Mouse (Mus musculus) intestine, embryonic 15.5 days (tissue): Measurements from ENCODE around the gene Rnaset2b. TPM values are rescaled to one million over a fixed set of nuclear protein-coding genes. Genes with fewer than 3 reads are reported as not detected.
"Not testable (repeated sequence)": the region's sequence is repeated elsewhere in the genome, so short reads cannot be mapped to it uniquely, and the experiment has no call there.

ENCODE experiments used
- ATAC-seq: fragments of 200-750 bp; cut with Nextera tagmentation; 2 replicates; pipeline ENCODE4 v1.8.0; 2017; ENCODE audit warnings: moderate TSS enrichment, moderate library complexity
- H3K27ac ChIP-seq: fragments of 300-500 bp; sonication (generic); 2 replicates; pipeline ENCODE4 v1.5.1; 2015; ENCODE audit warnings: mild to moderate bottlenecking, inconsistent platforms
- H3K27me3 ChIP-seq: fragments of 300-500 bp; sonication (generic); replicated peaks from 2 replicates; pipeline ENCODE4 v1.6.1; 2015; ENCODE audit warnings: inconsistent platforms
- H3K36me3 ChIP-seq: fragments of 300-500 bp; sonication (generic); 2 replicates; pipeline ENCODE4 v1.6.1; 2015; ENCODE audit warnings: inconsistent platforms
- H3K4me1 ChIP-seq: fragments of 300-500 bp; sonication (generic); replicated peaks from 2 replicates; pipeline ENCODE4 v1.6.1; 2015; ENCODE audit warnings: inconsistent platforms
- H3K4me2 ChIP-seq: fragments of 300-500 bp; sonication (generic); replicated peaks from 2 replicates; pipeline ENCODE4 v1.6.1; 2015; ENCODE audit warnings: mild to moderate bottlenecking, inconsistent platforms
- H3K4me3 ChIP-seq: fragments of 300-500 bp; sonication (generic); replicated peaks from 2 replicates; pipeline ENCODE4 v1.5.1; 2015; ENCODE audit warnings: inconsistent platforms
- H3K9ac ChIP-seq: fragments of 300-500 bp; sonication (generic); 2 replicates; pipeline ENCODE4 v1.6.1; 2015; ENCODE audit warnings: inconsistent platforms
- H3K9me3 ChIP-seq: fragments of 300-500 bp; sonication (generic); 2 replicates; pipeline ENCODE4 v1.6.1; 2016; ENCODE audit warnings: inconsistent platforms
- WGBS: fragments of 180-500 bp; shearing (Covaris S2); methylation state at CpG from one replicate; pipeline ENCODE4 v1.1.7; 2015; 5-methylcytosine and 5-hydroxymethylcytosine counted together
- polyA plus RNA-seq: library from polyadenylated mRNA; unstranded; fragments of >200 nt; fragmentation: Nextera tagmentation; extraction: Ambion mirVana; gene quantifications from 2 replicates; pipeline ENCODE4 v1.2.1, GENCODE M21; 2015

The Rnaset2b gene
- polyA plus RNA-seq, 1 experiment from 2014 or later: 245 TPM

- not testable (repeated sequence) for H3K27ac ChIP-seq, ATAC-seq, H3K4me1 ChIP-seq, H3K36me3 ChIP-seq, H3K9ac ChIP-seq, H3K4me3 ChIP-seq, H3K9me3 ChIP-seq, H3K4me2 ChIP-seq, H3K27me3 ChIP-seq
- 77% methylated on average over 1 of the region's 7 CpGs for WGBS
These were observed 27.5 kb downstream of the Rnaset2b start for GRCm38 (mm10) chr17:6997778-6998490.

GRCm38 (mm10) chr17:7001790-7002585 lies 31.6 kb downstream of the Rnaset2b start:
- not testable (repeated sequence) for ATAC-seq
- WGBS: 78% methylated on average over 9 of the region's 12 CpGs

GRCm38 (mm10) chr17:7003392-7003791 lies 33.0 kb downstream of the Rnaset2b start:
- WGBS: no CpG with 5 or more reads among the region's 3 CpGs
- H3K27me3 ChIP-seq, H3K4me1 ChIP-seq, H3K36me3 ChIP-seq, ATAC-seq, H3K4me2 ChIP-seq, H3K9me3 ChIP-seq, H3K9ac ChIP-seq, H3K27ac ChIP-seq, H3K4me3 ChIP-seq: not testable (repeated sequence)

More at GRCm38 (mm10) chr17:7001790-7002585, 31.6 kb downstream of the Rnaset2b start:
- not testable (repeated sequence) for H3K27ac ChIP-seq, H3K27me3 ChIP-seq, H3K36me3 ChIP-seq, H3K4me1 ChIP-seq, H3K4me3 ChIP-seq, H3K4me2 ChIP-seq, H3K9ac ChIP-seq, H3K9me3 ChIP-seq

- ATAC-seq, H3K4me2 ChIP-seq, H3K9me3 ChIP-seq, H3K27me3 ChIP-seq, H3K27ac ChIP-seq, H3K36me3 ChIP-seq, H3K4me3 ChIP-seq, H3K9ac ChIP-seq, H3K4me1 ChIP-seq: not testable (repeated sequence)
- 53% methylated on average over 3 of the region's 4 CpGs for WGBS
These were observed 35.2 kb downstream of the Rnaset2b start for GRCm38 (mm10) chr17:7005646-7006045.

- not testable (repeated sequence) for H3K4me2 ChIP-seq, ATAC-seq, H3K9me3 ChIP-seq, H3K27me3 ChIP-seq, H3K9ac ChIP-seq, H3K4me3 ChIP-seq, H3K27ac ChIP-seq, H3K4me1 ChIP-seq, H3K36me3 ChIP-seq
These were observed 38.5 kb downstream of the Rnaset2b start for GRCm38 (mm10) chr17:7008885-7009284.

- not testable (repeated sequence) for ATAC-seq, H3K4me1 ChIP-seq, H3K4me2 ChIP-seq, H3K27me3 ChIP-seq, H3K36me3 ChIP-seq, H3K4me3 ChIP-seq, H3K27ac ChIP-seq, H3K9ac ChIP-seq, H3K9me3 ChIP-seq
- WGBS: no CpG with 5 or more reads among the region's 7 CpGs
These were observed 39.0 kb downstream of the Rnaset2b start for GRCm38 (mm10) chr17:7009440-7009839.

GRCm38 (mm10) chr17:7009901-7010300 lies 39.5 kb downstream of the Rnaset2b start:
- not testable (repeated sequence) for H3K4me1 ChIP-seq, ATAC-seq
- 70% methylated on average over 7 of the region's 9 CpGs for WGBS

GRCm38 (mm10) chr17:7014190-7014589 lies 43.8 kb downstream of the Rnaset2b start:
- ATAC-seq, H3K27ac ChIP-seq, H3K27me3 ChIP-seq, H3K9me3 ChIP-seq, H3K4me1 ChIP-seq, H3K4me2 ChIP-seq, H3K36me3 ChIP-seq, H3K9ac ChIP-seq, H3K4me3 ChIP-seq: not testable (repeated sequence)
- WGBS: no CpG with 5 or more reads among the region's 1 CpGs

More at GRCm38 (mm10) chr17:7009901-7010300, 39.5 kb downstream of the Rnaset2b start:
- not testable (repeated sequence) for H3K4me3 ChIP-seq, H3K9me3 ChIP-seq, H3K4me2 ChIP-seq, H3K9ac ChIP-seq, H3K27ac ChIP-seq, H3K27me3 ChIP-seq, H3K36me3 ChIP-seq

GRCm38 (mm10) chr17:7025257-7025656 lies 54.8 kb downstream of the Rnaset2b start, which contains the start of gene Gm1604a:
Gene Gm1604a, plus strand, starts transcription at chr17:7025568.
- H3K9me3 ChIP-seq, H3K4me3 ChIP-seq, H3K27me3 ChIP-seq, H3K4me2 ChIP-seq, H3K4me1 ChIP-seq, H3K9ac ChIP-seq, H3K27ac ChIP-seq, H3K36me3 ChIP-seq: not testable (repeated sequence)
- WGBS: 13% methylated on average over 9 of the region's 14 CpGs
- 0 out of 2 replicates have a peak, but pooled peaks have one; percentile 28 for ATAC-seq

- ATAC-seq, H3K9me3 ChIP-seq, H3K4me1 ChIP-seq, H3K9ac ChIP-seq, H3K27me3 ChIP-seq, H3K4me3 ChIP-seq, H3K4me2 ChIP-seq, H3K27ac ChIP-seq, H3K36me3 ChIP-seq: not testable (repeated sequence)
- WGBS: 73% methylated on average over 3 of the region's 14 CpGs
These were observed 55.4 kb downstream of the Rnaset2b start for GRCm38 (mm10) chr17:7025764-7026346.

GRCm38 (mm10) chr17:7030204-7030603 lies 59.8 kb downstream of the Rnaset2b start:
- H3K36me3 ChIP-seq, H3K27ac ChIP-seq, H3K27me3 ChIP-seq, H3K9ac ChIP-seq, H3K4me2 ChIP-seq, H3K4me3 ChIP-seq, H3K4me1 ChIP-seq, ATAC-seq, H3K9me3 ChIP-seq: not testable (repeated sequence)
- 71% methylated on average over 6 of the region's 7 CpGs for WGBS

- H3K9me3 ChIP-seq, H3K4me2 ChIP-seq, H3K9ac ChIP-seq, H3K36me3 ChIP-seq, ATAC-seq, H3K4me1 ChIP-seq, H3K4me3 ChIP-seq, H3K27ac ChIP-seq, H3K27me3 ChIP-seq: not testable (repeated sequence)
- WGBS: 78% methylated on average over 3 of the region's 6 CpGs
These were observed 60.3 kb downstream of the Rnaset2b start for GRCm38 (mm10) chr17:7030622-7031174.
